Mouse (Mus musculus) ES-CJ7 (cell line): ENCODE measurements at regions not wholly inside any gene's neighbourhood (a gene's known extent, or its start where the extent isn't known, plus 50 kb on each side); places are given as distances from the start of the nearest gene placed in this dataset.

Experiments
- DNase-seq: peaks from one replicate; pipeline ENCODE4 v3.0.0; 2011; ENCODE audit warnings: low read depth, low spot score

- no peak for DNase-seq
Measured at GRCm38 (mm10) chr3:129004085-129004484, 195.6 kb upstream of the Pitx2 start.

- no peak for DNase-seq
Measured at GRCm38 (mm10) chr3:129038877-129039276, 160.8 kb upstream of the Pitx2 start.

DNA sequence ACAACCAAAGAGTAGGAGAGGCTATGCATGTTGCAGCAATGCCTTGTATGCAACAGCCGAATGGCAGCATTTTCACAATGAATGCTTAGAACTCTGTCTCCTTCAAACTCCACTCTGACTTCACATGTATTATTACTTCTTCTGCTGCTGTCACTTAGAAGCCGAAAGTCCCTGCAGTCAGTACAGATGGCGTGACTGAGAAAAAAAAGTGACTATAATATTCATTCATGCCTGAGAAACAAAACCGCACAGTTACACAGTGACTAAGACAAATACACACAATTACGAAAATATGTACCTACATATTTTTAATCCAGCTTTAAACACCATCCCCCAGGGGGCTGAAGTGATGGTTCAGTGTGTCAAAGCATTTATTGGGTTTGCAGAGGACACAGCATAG lies 154.8 kb upstream of the Pitx2 start:
- DNase-seq: no peak

- no peak for DNase-seq
Measured at GRCm38 (mm10) chr3:129049899-129050597, 149.6 kb upstream of the Pitx2 start.

DNA sequence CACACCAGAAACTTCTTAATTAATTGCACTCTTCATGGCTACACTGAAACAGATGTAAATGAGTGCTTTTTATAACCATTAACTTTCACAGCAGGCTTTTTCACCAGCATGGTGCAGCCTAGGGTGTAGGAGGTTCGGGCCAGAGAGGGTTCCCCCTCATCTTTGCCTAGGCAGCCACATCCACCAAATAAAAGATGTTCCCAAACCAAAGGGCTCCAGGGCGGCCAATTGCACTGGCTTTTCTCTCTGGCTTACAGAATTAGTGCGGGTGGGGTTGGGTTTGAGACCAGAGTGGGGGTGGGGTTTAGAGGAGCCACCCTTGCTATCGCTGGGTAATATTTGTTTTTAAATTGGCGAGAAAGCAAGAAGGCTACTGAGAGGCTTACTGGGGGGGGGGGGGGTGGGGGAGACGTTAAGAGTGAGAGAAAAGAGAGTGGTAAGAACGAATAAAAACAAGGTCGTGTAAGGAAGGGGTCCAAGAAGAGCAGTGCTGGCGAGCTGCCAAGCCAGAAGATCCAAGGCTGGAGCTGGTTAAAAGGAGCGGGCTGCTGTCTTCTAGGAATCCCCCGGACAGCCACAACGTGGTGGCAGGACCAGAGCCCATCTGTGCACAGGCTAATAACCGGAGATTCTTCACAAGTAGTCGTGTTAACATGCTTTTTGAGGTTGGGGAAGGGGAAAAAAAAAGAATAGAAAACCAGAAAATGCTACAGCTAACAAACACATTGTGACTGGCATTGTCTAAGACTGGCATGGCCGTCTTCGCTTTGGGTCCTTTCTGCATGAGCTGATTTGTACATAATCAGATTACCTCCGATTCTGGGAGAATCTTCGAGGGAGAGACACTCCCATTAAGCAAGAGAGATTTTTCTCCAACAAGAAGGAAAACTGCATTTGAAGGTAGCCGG lies 134.0 kb upstream of the Pitx2 start:
- no peak for DNase-seq

- no peak for DNase-seq
Measured at GRCm38 (mm10) chr3:129069676-129070075, 130.0 kb upstream of the Pitx2 start.

DNA sequence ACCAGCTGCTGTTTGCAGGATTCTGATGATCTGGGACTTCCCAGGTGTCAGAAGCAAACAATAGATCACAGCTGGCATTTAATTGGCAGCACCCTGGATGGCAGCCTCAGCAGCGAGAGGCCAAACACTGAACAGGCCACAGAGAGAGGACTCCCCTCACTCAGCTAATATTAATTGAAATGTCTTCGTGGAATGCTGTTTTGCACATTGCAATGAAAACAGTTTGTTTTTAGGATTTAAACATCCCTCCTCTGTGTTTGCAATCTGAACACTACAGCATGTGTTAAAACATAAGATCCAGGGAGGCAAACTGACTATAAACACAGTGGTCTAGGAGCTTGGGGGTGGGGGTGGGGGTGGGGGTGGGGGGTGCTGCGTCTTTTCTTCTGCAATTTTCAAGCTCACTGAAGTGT lies 129.2 kb upstream of the Pitx2 start:
- DNase-seq: no peak

GRCm38 (mm10) chr3:129071002-129071401 lies 128.7 kb upstream of the Pitx2 start:
- DNase-seq: no peak

DNA sequence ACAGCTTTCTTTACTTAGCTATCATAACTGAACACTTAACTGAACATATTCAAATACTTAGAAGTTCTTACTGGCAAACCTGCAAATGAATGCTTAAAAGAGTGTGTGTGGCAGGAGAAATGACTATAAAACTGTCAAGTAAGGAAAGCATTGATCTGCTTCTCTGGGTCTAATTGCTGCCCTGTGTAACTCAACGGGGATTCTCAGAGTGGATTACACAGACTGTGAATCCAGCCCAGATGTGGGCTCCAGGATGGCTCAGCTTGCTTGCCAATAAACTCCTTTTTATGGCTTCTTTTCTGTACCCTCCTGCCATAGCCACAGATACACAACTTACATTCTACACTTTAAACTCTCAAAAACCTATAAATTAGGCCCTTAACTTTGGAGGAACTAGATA lies 123.3 kb upstream of the Pitx2 start:
- DNase-seq: no peak

DNA sequence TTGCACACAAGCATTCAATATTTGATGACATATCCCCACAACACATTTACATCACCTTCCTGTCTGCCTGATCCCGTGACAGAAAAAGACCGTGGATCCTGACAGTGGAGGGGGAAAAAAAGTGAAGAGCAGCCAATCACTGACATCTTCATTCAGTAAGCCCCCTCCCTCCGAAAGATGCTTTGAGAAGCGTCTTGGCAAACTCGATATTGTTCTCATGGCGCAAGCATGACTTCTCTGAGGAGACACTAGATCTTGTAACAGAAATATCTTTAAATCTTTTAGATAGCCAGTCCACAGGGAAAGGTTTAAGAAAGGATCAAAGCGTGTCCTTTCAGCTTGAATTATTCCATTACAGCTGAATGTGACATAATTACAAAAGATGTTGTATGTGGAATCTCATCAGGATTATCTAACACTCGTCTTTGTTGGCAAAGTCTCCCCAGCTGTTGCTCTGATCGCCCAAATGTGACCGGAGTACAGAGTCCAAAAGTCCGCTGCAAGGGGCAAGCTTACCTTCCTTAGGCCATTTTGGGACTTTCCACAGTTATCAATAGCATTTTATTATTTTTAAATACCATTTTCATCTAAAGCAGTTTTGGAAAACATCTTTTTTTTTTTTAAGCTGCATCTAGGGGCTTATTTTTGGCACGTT lies 95.8 kb upstream of the Pitx2 start:
- DNase-seq: no peak

DNA sequence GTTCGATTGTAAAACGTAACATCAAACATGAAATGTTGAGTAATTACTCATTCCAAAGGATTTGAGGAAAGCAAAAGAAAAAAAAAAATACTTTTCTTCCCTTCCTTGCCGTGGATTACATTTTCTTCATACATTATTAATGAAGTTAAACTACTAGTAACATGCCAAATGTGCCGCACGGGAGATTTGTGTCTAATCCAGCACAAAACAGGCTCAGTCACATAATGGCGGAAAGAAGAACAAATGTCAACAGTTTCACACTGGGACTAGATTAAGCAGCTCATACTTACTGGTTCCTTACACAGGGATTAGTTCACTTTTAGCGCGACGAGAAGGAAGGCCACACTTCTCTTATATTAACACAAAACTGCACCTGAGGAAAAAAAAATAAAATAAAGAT lies 94.9 kb upstream of the Pitx2 start:
- DNase-seq: no peak

GRCm38 (mm10) chr3:129106174-129106573 lies 93.5 kb upstream of the Pitx2 start:
- DNase-seq: no peak

- DNase-seq: no peak
Measured at GRCm38 (mm10) chr3:129130521-129130920, 69.2 kb upstream of the Pitx2 start.

GRCm38 (mm10) chr3:129131140-129131539 lies 68.5 kb upstream of the Pitx2 start:
- DNase-seq: peak; percentile 7

DNA sequence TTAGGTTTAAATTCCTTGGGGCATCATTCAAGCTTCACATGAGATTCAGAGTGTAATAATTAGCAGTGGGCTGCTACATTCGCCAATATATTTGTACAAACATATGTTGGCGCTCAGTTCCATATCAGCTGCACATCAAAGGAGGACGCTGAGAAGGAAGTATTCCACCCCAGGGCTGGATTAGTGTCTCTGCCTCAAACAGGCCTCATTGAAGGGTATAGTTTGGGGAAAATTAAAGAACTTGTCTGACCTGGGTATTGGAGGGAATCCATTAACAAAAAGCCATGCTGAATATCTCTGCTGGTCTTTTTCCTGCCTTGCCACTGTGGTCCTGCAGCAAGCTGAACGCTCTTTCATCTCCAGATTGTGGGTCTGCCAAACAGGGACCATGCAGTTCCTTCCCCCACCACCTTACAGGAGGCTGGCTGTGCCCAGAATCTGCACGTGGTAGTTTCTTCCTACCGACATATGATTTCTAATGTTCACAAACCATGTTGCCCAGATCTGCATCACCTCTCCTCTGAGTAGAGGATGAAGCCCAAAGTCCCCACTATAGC lies 67.7 kb upstream of the Pitx2 start:
- no peak for DNase-seq
